Mouse (Mus musculus): ENCODE data around the gene Hbp1. TPM values are rescaled to one million over a fixed set of nuclear protein-coding genes. Genes with fewer than 3 reads are reported as not detected.
A peak's percentile ranks its signal among the peaks of the same experiment; 100 is the strongest.

The Hbp1 gene
- polyA plus RNA-seq, 1 experiment from 2014 or later, result 112 TPM

DNA sequence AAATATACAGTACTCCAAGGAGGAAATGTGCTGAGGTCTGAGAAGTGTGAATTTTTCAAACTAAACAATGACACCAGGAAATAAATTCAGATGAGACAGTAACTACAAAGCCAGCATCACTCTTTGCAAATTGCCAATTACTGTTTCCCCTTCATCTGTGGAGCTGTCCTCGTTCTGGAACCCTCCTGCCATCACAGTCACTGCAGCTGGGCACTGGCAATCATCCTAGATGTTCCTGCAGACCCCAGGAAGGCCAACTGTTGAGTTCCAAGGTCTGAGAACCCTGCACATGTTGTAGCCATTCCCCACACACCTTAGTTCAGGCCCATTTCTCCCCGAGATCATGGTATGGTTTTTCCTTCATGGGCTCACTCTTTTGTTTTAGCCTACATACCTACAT is 33.9 kb upstream of the Hbp1 start:
- Histone ChIP-seq H3K4me1 (replicated peaks; ENCODE audit: control insufficient read depth, insufficient read depth, low read length) (no peaks in the 10 kb centered on the region), H3K27ac (ENCODE audit: low read depth) (no peak overlapping the region), H3K36me3 (ENCODE audit: control insufficient read depth, insufficient read depth, low read length) (no peaks in the 10 kb centered on the region), H3K9me3 (ENCODE audit: control insufficient read depth, low read length) (no peaks in the 10 kb centered on the region), H3K4me2 (ENCODE audit: low read length) (no peak overlapping the region), H3K27me3 (replicated peaks; ENCODE audit: control insufficient read depth, insufficient read depth, low read length) (no peaks in the 10 kb centered on the region), H3K4me3 (ENCODE audit: low read depth, low read length) (no peak overlapping the region), H3K9ac (ENCODE audit: low read length) (no peak overlapping the region)
- 44% methylated on average over 2 of the region's 2 CpGs for WGBS
- ATAC-seq (replicated peaks; ENCODE audit: low FRiP score, low TSS enrichment, low read depth) (no peak), DNase-seq (ENCODE audit: low spot score) (no peak)

DNA sequence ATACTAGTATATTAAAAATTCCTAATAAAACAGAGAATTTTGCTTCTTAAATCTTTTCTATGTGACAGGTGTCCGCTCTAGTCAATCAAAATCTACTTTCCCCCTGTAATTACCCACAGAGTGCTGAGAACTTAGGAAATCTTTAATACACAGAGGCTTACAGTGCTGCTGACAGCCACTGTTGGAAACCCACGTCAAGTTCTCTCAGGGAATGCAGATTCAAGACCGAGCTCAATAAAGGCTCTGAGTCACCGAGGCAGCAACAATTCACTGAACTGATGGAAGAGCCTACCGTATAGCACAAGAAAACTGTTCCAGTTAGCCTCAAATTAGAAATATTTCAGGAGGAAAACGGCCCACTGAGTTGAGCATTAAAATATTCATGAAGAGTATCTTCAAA is 33.4 kb upstream of the Hbp1 start:
- Histone ChIP-seq H3K9me3 (ENCODE audit: control insufficient read depth, low read length) (no peaks in the 10 kb centered on the region), H3K4me2 (ENCODE audit: low read length) (no peak overlapping the region), H3K36me3 (ENCODE audit: control insufficient read depth, insufficient read depth, low read length) (no peaks in the 10 kb centered on the region), H3K4me3 (ENCODE audit: low read depth, low read length) (no peak overlapping the region), H3K9ac (ENCODE audit: low read length) (no peak overlapping the region), H3K27ac (ENCODE audit: low read depth) (no peak overlapping the region), H3K4me1 (replicated peaks; ENCODE audit: control insufficient read depth, insufficient read depth, low read length) (no peaks in the 10 kb centered on the region), H3K27me3 (replicated peaks; ENCODE audit: control insufficient read depth, insufficient read depth, low read length) (no peaks in the 10 kb centered on the region)
- ATAC-seq (replicated peaks; ENCODE audit: low FRiP score, low TSS enrichment, low read depth) (no peak), DNase-seq (ENCODE audit: low spot score) (no peak)
- WGBS, result 83% methylated on average over 6 of the region's 6 CpGs

DNA sequence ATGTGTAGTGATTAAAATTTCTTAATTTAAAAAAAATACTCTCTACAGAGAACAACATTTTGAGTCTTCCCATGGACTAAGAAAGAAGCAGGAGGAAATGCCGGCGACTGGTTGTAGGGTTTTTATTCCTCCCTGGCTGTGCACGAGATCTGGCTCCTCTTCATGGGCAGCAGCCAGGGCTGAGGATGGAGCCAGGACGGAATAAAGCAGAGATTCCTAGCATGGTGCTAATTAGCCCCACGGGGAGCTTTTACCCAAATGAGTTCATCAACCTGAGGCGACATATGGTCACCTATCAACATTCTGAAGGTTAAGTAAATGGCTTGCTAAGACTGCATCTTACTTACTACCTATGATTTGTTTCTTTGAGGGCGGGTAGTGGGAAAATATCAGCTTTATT is 32.9 kb upstream of the Hbp1 start:
- H3K27ac ChIP-seq (ENCODE audit: low read depth), result no peak overlapping the region
- H3K27me3 ChIP-seq (replicated peaks; ENCODE audit: control insufficient read depth, insufficient read depth, low read length), result no peaks in the 10 kb centered on the region
- H3K9ac ChIP-seq (ENCODE audit: low read length), result no peak overlapping the region
- WGBS, result 65% methylated on average over 7 of the region's 7 CpGs
- no peak overlapping the region for H3K4me3 ChIP-seq (ENCODE audit: low read depth, low read length)
- no peak for ATAC-seq (replicated peaks; ENCODE audit: low FRiP score, low TSS enrichment, low read depth)
- no peaks in the 10 kb centered on the region for H3K36me3 ChIP-seq (ENCODE audit: control insufficient read depth, insufficient read depth, low read length)
- H3K9me3 ChIP-seq (ENCODE audit: control insufficient read depth, low read length), result no peaks in the 10 kb centered on the region
- no peak overlapping the region for H3K4me2 ChIP-seq (ENCODE audit: low read length)
- no peaks in the 10 kb centered on the region for H3K4me1 ChIP-seq (replicated peaks; ENCODE audit: control insufficient read depth, insufficient read depth, low read length)
- no peak for DNase-seq (ENCODE audit: low spot score)

DNA sequence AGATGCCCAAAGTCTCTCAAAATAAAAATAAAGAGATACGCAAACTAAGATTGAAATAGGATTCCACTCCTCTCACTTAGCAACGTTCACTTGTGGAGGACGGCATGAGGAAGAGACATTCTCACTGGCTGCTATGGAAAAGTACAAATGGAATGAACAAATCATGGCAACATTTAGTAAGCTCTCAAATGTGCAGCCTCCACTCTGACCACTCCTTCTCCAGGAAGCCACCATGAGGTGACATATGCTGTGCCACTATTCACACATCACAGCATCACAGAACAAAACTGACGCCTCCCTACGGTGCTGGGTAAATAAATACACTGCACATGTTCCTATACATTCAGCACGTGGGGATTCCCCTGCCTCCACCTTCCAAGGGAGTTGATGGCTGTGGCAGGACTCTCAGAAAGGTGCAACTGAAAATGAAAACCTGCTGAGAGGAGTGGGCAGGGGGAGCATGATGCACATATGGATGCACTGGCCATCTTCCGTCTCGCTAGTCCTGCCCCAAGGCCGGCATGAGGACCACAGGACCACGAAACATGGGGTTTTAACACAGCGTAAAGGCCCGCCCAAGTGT is 27.4 kb upstream of the Hbp1 start:
- Histone ChIP-seq H3K27me3 (replicated peaks; ENCODE audit: control insufficient read depth, insufficient read depth, low read length) (no peaks in the 10 kb centered on the region), H3K4me3 (ENCODE audit: low read depth, low read length) (no peak overlapping the region), H3K4me2 (ENCODE audit: low read length) (no peak overlapping the region), H3K4me1 (replicated peaks; ENCODE audit: control insufficient read depth, insufficient read depth, low read length) (no peaks in the 10 kb centered on the region; the same call in 1 of the 2 replicates), H3K36me3 (ENCODE audit: control insufficient read depth, insufficient read depth, low read length) (no peaks in the 10 kb centered on the region), H3K9ac (ENCODE audit: low read length) (no peak overlapping the region), H3K27ac (ENCODE audit: low read depth) (no peak overlapping the region), H3K9me3 (ENCODE audit: control insufficient read depth, low read length) (no peaks in the 10 kb centered on the region)
- DNase-seq (ENCODE audit: low spot score), result no peak
- no peak for ATAC-seq (replicated peaks; ENCODE audit: low FRiP score, low TSS enrichment, low read depth)
- 83% methylated on average over 12 of the region's 12 CpGs for WGBS

DNA sequence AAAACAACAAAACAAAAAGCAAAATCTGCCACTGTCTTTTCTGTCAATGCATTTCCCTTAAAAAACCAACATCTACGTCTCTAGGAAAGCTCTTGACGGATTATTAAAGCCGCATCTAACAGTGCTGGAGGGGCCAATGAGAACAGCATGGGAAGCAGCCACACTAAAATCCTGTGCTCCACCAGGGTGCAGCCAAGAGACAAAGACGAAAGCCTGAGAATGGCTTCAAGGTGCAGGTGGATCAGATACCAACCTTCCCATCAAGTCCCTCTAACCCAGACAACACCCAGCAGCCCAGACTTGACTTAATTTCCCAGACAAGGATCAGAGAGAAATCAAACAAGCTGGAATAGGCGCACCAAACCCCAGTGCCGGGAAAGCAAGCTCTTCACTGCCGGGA is 26.2 kb upstream of the Hbp1 start:
- no peaks in the 10 kb centered on the region for H3K27me3 ChIP-seq (replicated peaks; ENCODE audit: control insufficient read depth, insufficient read depth, low read length)

DNA sequence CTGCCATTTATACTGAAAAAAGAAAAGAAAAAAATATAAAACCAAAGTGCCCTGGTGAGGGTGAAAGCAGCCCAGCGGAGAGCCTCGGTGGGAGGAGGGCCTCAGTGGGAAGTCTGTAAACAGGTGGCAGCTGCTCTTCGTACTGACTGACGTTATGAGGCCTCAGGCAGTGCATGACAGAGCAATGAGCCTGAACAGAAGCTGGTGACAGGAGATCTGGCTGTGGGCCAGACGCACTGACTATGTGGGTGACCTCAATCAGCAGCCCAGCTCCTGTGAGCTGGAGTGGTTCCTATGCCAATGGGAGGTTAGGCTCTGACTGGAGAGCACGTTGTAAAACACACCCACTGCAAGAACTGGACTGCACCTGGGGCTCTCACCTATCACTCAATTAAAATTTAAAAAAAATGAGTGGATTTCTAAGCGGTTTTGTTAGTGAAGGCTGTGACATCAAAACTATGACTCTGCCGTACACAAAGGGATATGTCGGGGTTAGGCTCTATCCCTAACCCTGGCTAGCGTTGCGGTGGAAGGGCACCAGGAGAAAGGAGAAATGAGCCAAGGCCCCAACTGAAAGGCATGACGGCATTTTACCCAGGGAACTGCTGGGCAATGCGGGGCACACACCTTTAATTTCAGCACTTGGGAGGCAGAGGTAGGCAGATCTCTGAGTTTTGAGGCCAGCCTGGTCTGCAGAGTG is 23.3 kb upstream of the Hbp1 start:
- DNase-seq (ENCODE audit: low spot score) (no peak), ATAC-seq (replicated peaks; ENCODE audit: low FRiP score, low TSS enrichment, low read depth) (peak; percentile 68; the same call in 1 of the 2 replicates)
- WGBS, result 59% methylated on average over 13 of the region's 13 CpGs
- no peaks in the 10 kb centered on the region for H3K27me3 ChIP-seq (replicated peaks; ENCODE audit: control insufficient read depth, insufficient read depth, low read length)
- H3K9me3 ChIP-seq (ENCODE audit: control insufficient read depth, low read length), result no peaks in the 10 kb centered on the region
- H3K4me3 ChIP-seq (ENCODE audit: low read depth, low read length), result no peak overlapping the region
- H3K27ac ChIP-seq (ENCODE audit: low read depth), result no peak overlapping the region
- no peaks in the 10 kb centered on the region; the same call in 1 of the 2 replicates for H3K4me1 ChIP-seq (replicated peaks; ENCODE audit: control insufficient read depth, insufficient read depth, low read length)
- H3K36me3 ChIP-seq (ENCODE audit: control insufficient read depth, insufficient read depth, low read length), result no peaks in the 10 kb centered on the region
- no peak overlapping the region for H3K9ac ChIP-seq (ENCODE audit: low read length)
- no peak overlapping the region for H3K4me2 ChIP-seq (ENCODE audit: low read length)

More for the DNA sequence above, 26.2 kb upstream of the Hbp1 start:
- H3K4me1 ChIP-seq (replicated peaks; ENCODE audit: control insufficient read depth, insufficient read depth, low read length), result no peaks in the 10 kb centered on the region; the same call in 1 of the 2 replicates
- no peak overlapping the region for H3K4me3 ChIP-seq (ENCODE audit: low read depth, low read length)
- no peaks in the 10 kb centered on the region for H3K36me3 ChIP-seq (ENCODE audit: control insufficient read depth, insufficient read depth, low read length)
- 45% methylated on average over 7 of the region's 7 CpGs for WGBS
- H3K4me2 ChIP-seq (ENCODE audit: low read length), result no peak overlapping the region
- H3K27ac ChIP-seq (ENCODE audit: low read depth), result no peak overlapping the region
- DNase-seq (ENCODE audit: low spot score) (no peak), ATAC-seq (replicated peaks; ENCODE audit: low FRiP score, low TSS enrichment, low read depth) (no peak)
- no peaks in the 10 kb centered on the region for H3K9me3 ChIP-seq (ENCODE audit: control insufficient read depth, low read length)
- H3K9ac ChIP-seq (ENCODE audit: low read length), result no peak overlapping the region

DNA sequence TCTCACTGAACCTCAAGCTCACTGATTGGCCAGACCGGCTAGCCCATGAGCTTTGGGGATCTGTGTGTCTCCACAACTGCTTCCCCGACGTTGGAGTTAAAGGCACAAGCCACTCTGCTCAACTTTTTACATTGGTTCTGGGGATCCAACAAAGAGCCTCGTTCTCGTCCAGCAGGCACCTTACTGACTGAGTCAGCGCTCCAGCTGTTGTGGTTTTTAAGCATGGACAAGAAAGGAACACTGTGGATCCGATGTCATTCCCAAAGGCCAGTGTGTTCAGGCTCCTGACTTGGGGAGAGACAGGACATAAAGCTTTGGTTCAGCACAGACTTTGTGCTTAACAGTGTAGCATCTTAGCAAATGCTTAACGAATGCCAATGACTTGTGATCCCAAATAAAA is 21.2 kb upstream of the Hbp1 start:
- DNase-seq (ENCODE audit: low spot score), result no peak
- no peaks in the 10 kb centered on the region for H3K27me3 ChIP-seq (replicated peaks; ENCODE audit: control insufficient read depth, insufficient read depth, low read length)
- H3K36me3 ChIP-seq (ENCODE audit: control insufficient read depth, insufficient read depth, low read length), result no peaks in the 10 kb centered on the region
- H3K4me2 ChIP-seq (ENCODE audit: low read length), result no peak overlapping the region
- H3K4me3 ChIP-seq (ENCODE audit: low read depth, low read length), result no peak overlapping the region
- no peaks in the 10 kb centered on the region; the same call in 1 of the 2 replicates for H3K4me1 ChIP-seq (replicated peaks; ENCODE audit: control insufficient read depth, insufficient read depth, low read length)
- no peak overlapping the region for H3K27ac ChIP-seq (ENCODE audit: low read depth)
- no peaks in the 10 kb centered on the region for H3K9me3 ChIP-seq (ENCODE audit: control insufficient read depth, low read length)
- ATAC-seq (replicated peaks; ENCODE audit: low FRiP score, low TSS enrichment, low read depth), result no peak
- WGBS, result 92% methylated on average over 8 of the region's 8 CpGs
- no peak overlapping the region for H3K9ac ChIP-seq (ENCODE audit: low read length)

DNA sequence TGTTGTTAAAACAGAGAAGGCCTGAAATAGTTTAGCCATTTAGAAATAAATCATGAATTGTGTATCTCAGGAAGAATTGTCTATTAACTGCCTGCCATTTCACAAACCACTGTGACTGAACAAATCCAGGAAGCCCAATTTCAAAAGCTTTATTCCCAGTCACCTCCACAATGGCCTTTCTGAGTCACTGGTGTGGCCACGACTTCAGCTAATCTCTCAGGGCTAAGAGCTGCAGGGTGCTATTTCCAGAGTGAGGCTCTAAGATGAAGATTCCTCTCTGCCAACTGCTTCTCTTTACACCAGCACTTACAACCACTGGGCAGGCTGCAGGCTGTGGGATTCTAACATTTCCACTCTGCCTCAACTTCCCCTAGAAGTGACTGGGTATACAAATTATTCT is 18.8 kb upstream of the Hbp1 start:
- H3K9me3 ChIP-seq (ENCODE audit: control insufficient read depth, low read length), result no peaks in the 10 kb centered on the region
- H3K36me3 ChIP-seq (ENCODE audit: control insufficient read depth, insufficient read depth, low read length), result 0 out of 2 replicates have a peak, but pooled peaks cover 4% of the 10 kb centered on the region
- no peak overlapping the region for H3K9ac ChIP-seq (ENCODE audit: low read length)
- no peaks in the 10 kb centered on the region; the same call in 1 of the 2 replicates for H3K4me1 ChIP-seq (replicated peaks; ENCODE audit: control insufficient read depth, insufficient read depth, low read length)
- H3K27ac ChIP-seq (ENCODE audit: low read depth), result no peak overlapping the region
- no peak overlapping the region for H3K4me2 ChIP-seq (ENCODE audit: low read length)
- H3K27me3 ChIP-seq (replicated peaks; ENCODE audit: control insufficient read depth, insufficient read depth, low read length), result no peaks in the 10 kb centered on the region
- WGBS, result 35% methylated on average over 1 of the region's 1 CpGs
- no peak overlapping the region for H3K4me3 ChIP-seq (ENCODE audit: low read depth, low read length)
- ATAC-seq (replicated peaks; ENCODE audit: low FRiP score, low TSS enrichment, low read depth) (no peak), DNase-seq (ENCODE audit: low spot score) (no peak)

DNA sequence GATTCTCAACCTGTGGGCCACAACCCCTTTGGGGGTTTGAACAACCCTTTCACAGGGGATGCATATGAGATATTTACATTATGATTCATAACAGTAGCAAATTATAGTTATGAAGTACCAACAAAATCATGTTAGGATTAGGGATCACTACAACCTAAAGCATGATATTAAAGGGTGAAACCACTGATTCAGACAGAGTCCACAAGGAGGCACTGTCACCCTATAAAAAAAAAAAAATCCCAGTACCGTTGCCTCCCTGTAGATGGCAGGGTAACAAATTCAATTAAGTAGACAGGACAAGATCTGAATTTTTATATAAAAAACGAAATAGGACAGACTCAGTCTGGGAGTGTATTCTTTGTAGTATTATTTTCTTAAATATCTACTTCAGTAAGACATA is 17.2 kb upstream of the Hbp1 start:
- Histone ChIP-seq H3K4me1 (replicated peaks; ENCODE audit: control insufficient read depth, insufficient read depth, low read length) (no peaks in the 10 kb centered on the region), H3K4me3 (ENCODE audit: low read depth, low read length) (no peak overlapping the region), H3K27me3 (replicated peaks; ENCODE audit: control insufficient read depth, insufficient read depth, low read length) (no peaks in the 10 kb centered on the region), H3K9ac (ENCODE audit: low read length) (no peak overlapping the region), H3K9me3 (ENCODE audit: control insufficient read depth, low read length) (no peaks in the 10 kb centered on the region), H3K27ac (ENCODE audit: low read depth) (no peak overlapping the region), H3K4me2 (ENCODE audit: low read length) (no peak overlapping the region), H3K36me3 (ENCODE audit: control insufficient read depth, insufficient read depth, low read length) (0 out of 2 replicates have a peak, but pooled peaks cover 4% of the 10 kb centered on the region)
- no peak for DNase-seq (ENCODE audit: low spot score)
- ATAC-seq (replicated peaks; ENCODE audit: low FRiP score, low TSS enrichment, low read depth), result peak; percentile 58; the same call in 1 of the 2 replicates
- 4% methylated on average over 2 of the region's 2 CpGs for WGBS
